8 mouse cellular contexts compared by ENCODE assay signal in genomic region chr17:64332770-64333096, GRCm38 (mm10). TPM values are rescaled to one million over a fixed set of nuclear protein-coding genes. Genes with fewer than 3 reads are reported as not detected.
DNase-seq lines count a peak whose midpoint lies in the region; ATAC-seq and TF ChIP-seq lines count a peak whose summit lies in the region.

No protein-coding gene starts in this region.

- WGBS in kidney, embryonic 15.5 days, result 22% methylated on average over 5 of the region's 5 CpGs
- WGBS in macrophage (ENCODE audit: missing documents), result 27% methylated on average over 5 of the region's 5 CpGs
- 8% methylated on average over 5 of the region's 5 CpGs for WGBS in thymus, adult 2 months

- H3K79me2 ChIP-seq in macrophage (ENCODE audit: inconsistent target), result peaks cover 34% of the 10 kb centered on the region

- ATAC-seq in kidney, embryonic 15.5 days (replicated peaks; ENCODE audit: low FRiP score), result no peak
- ATAC-seq in granulocyte monocyte progenitor cell, adult 5-6 weeks (replicated peaks; ENCODE audit: poor library complexity, severe bottlenecking), result peak; percentile 7; the same call in 1 of the 2 replicates

- no peak for TF ChIP-seq POLR2A in thymus, adult 2 months (IDR thresholded peaks at IDR 0.05; ENCODE audit: control insufficient read depth, extremely low read depth, insufficient read depth, low read length, poor library complexity)

- no peak for TF ChIP-seq CTCF in thymus, adult 2 months (IDR thresholded peaks at IDR 0.05; ENCODE audit: borderline replicate concordance, control insufficient read depth, extremely low read depth, insufficient read depth, low read length, poor library complexity)

- peak overlapping the region; percentile 88 for H3K27ac ChIP-seq in kidney, embryonic 15.5 days
- H3K27ac ChIP-seq in macrophage, result peak overlapping the region; percentile 51
- H3K27ac ChIP-seq in thymus, adult 2 months (ENCODE audit: control insufficient read depth, insufficient read depth, low read length), result no peak overlapping the region

- peak overlapping the region; percentile 62 for H3K4me3 ChIP-seq in kidney, embryonic 15.5 days (replicated peaks)
- peak overlapping the region; percentile 72 for H3K4me3 ChIP-seq in macrophage (ENCODE audit: inconsistent target)
- no peak overlapping the region; the same call in 1 of the 2 replicates for H3K4me3 ChIP-seq in thymus, adult 2 months (ENCODE audit: control insufficient read depth, insufficient read depth, low read length)

- peaks cover 11% of the 10 kb centered on the region for H3K4me1 ChIP-seq in kidney, embryonic 15.5 days
- H3K4me1 ChIP-seq in thymus, adult 2 months (replicated peaks; ENCODE audit: control insufficient read depth, insufficient read depth, low read length), result no peaks in the 10 kb centered on the region

- no peaks in the 10 kb centered on the region for H3K9me3 ChIP-seq in kidney, embryonic 15.5 days (replicated peaks)

- H3K36me3 ChIP-seq in kidney, embryonic 15.5 days, result no peaks in the 10 kb centered on the region
- H3K36me3 ChIP-seq in macrophage (ENCODE audit: inconsistent target), result no peaks in the 10 kb centered on the region
- H3K36me3 ChIP-seq in thymus, adult 2 months (ENCODE audit: control insufficient read depth, insufficient read depth, low read length), result no peaks in the 10 kb centered on the region

- DNase-seq in kidney, postnatal 25 days, result no peak
- peak; percentile 32 for DNase-seq in T-cell, adult 2 months (ENCODE audit: low spot score)
- no peak for DNase-seq in urinary bladder, postnatal 14 days (ENCODE audit: low spot score)
- DNase-seq in thymus, adult 2 months, result no peak
- DNase-seq in layer of hippocampus, postnatal 25 days (ENCODE audit: extremely low spot score in 1 of 2, low spot score in 1 of 2), result no peak

- no peaks in the 10 kb centered on the region for H3K27me3 ChIP-seq in kidney, embryonic 15.5 days
- H3K27me3 ChIP-seq in thymus, adult 2 months (ENCODE audit: control insufficient read depth, insufficient read depth, low read length), result no peaks in the 10 kb centered on the region

- H3K9ac ChIP-seq in kidney, embryonic 15.5 days, result peak overlapping the region; percentile 57

- H3K4me2 ChIP-seq in kidney, embryonic 15.5 days, result peak overlapping the region; percentile 84

RNA-seq across cellular contexts. Expression of gene Pja2, which starts 1.0 kb away (rescaled TPM):
- 65.1 and 66.1 TPM in 2 replicates for polyA plus RNA-seq in kidney, embryonic 15.5 days (2015; fragmentation: Nextera tagmentation; extraction: Ambion mirVana)
- total RNA-seq in granulocyte monocyte progenitor cell, adult 5-6 weeks (2014; fragmentation: Nextera tagmentation), result 23.1 and 23.7 TPM in 2 replicates
- 25.0 and 25.3 TPM in 2 replicates for total RNA-seq in granulocyte monocyte progenitor cell, adult 5-6 weeks (2017)
- 10 to 100 TPM; 18.9 to 62.4 (median 41.5) TPM for total RNA-seq in macrophage (2018; cell fraction: chromatin; rRNA removed)
- total RNA-seq in macrophage (2018; cell fraction: cytosol; rRNA removed), result 10 to 100 TPM; 22.1 to 45.5 (median 33.6) TPM
- total RNA-seq in macrophage (2018; cell fraction: nucleus; rRNA removed), result 10 to 100 TPM; 18.7 to 67.1 (median 36.0) TPM
- polyA plus RNA-seq in macrophage (2018), result 29.9 to 31.9 TPM (median 30.6 TPM) in 3 replicates
- polyA plus RNA-seq in thymus, adult 2 months (2012; rRNA removed), result 9.1 and 10.5 TPM in 2 replicates
- 100 to 1,000 TPM; 442 to 457 TPM for total RNA-seq in layer of hippocampus, postnatal 25 days (2021)
